Mouse (Mus musculus) gastrocnemius, adult 2 months (tissue): ENCODE data around the gene Clhc1. TPM values are rescaled to one million over a fixed set of nuclear protein-coding genes. Genes with fewer than 3 reads are reported as not detected.

ENCODE experiments used
- DNase-seq: peaks from one replicate; pipeline ENCODE4 v3.0.0; 2022
- H3K27ac ChIP-seq: fragments of 200-600 bp; 2 replicates; pipeline ENCODE4 v1.8.1; 2022; ENCODE audit warnings: mild to moderate bottlenecking
- H3K4me3 ChIP-seq: fragments of 200-600 bp; 2 replicates; pipeline ENCODE4 v1.8.1; 2022; ENCODE audit warnings: mild to moderate bottlenecking, moderate library complexity
- CTCF ChIP-seq: fragments of 200-600 bp; IDR thresholded peaks from 2 replicates; pipeline ENCODE4 v1.8.1; 2022; ENCODE audit warnings: antibody characterized with exemption, mild to moderate bottlenecking, moderate library complexity
- intact Hi-C: fragments of 180-260 bp; cut with DNase I; formaldehyde crosslinking; loops from one replicate; pipeline ENCODE4 v1.15.1; 2025
- total RNA-seq, 2 experiments: library from RNA; stranded (reverse); gene quantifications; 2 replicates each; pipeline ENCODE4 v1.2.3; 2021

Clhc1 gene
- total RNA-seq, 2 experiments from 2014 or later: not detected

DNA sequence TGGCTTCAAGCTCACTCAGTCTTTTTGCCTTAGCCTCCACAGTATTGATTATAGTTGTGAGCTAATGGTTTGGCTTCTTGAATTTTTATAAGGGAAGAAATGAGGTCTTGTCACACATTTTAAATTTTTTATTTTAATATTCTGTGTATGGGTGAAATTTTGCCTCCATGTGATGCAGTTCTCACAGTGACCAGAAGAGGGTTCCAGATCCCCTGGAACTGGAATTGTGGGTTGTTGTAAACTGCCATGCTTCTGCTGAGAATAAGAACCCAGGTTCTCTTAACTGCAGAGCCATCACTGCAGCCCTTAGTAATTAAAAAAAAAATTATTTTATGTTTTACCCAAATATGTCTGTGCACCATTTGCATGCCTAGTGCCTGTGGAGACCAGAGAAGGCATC lies 31.9 kb downstream of the Clhc1 start:
- DNase-seq: no peak
- intact Hi-C loops: no loop called here
- Histone ChIP-seq H3K27ac (no peak overlapping the region), H3K4me3 (no peak overlapping the region)
- TF ChIP-seq CTCF: peak; percentile 70

- intact Hi-C loops: no loop called here
- Histone ChIP-seq H3K27ac (no peak overlapping the region), H3K4me3 (no peak overlapping the region)
- no peak for DNase-seq
- no peak for TF ChIP-seq CTCF
These were observed 47.5 kb downstream of the Clhc1 start for GRCm38 (mm10) chr11:29595217-29595616.

DNA sequence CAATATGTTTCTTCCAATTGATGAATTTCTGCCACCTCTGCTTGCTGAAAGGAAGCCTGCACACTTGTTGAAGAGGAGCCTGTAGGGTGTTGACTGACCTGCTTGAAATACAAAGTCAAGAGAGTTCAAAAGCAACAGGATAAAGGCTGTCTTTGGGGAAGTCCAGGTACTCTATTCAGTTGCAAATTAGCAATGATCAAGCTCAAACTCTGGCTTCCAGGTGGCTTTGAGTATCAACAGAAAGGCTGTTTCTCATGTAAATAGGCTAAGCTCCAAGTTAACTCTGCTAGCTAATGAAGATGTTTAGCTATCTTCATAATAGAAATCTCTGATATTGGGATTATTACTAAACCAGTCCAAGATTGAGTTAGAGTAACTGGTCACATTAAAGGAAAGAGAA lies 49.4 kb downstream of the Clhc1 start:
- H3K27ac ChIP-seq: no peak overlapping the region

DNA sequence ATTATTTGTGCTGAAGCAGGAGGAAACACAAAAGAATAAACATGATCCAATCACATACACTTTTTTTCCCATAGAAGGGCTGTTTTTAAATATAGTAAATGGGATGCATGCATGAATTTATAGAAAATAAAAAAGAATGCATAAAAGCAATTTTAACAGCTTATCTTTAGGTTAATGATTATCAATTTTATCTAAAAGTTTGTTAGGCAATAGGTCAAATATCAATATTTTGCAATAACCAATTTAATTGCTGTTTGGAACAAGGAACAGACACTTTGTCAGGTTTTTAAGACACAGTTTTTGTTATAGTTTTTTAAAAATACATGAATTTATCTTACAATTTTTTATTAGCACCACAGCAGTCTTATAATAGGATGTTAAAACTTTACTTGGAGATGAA lies 51.2 kb downstream of the Clhc1 start:
- no peak for DNase-seq
- intact Hi-C loops: no loop called here
- no peak overlapping the region for H3K4me3 ChIP-seq
- no peak overlapping the region for H3K27ac ChIP-seq
- no peak for TF ChIP-seq CTCF

More for the DNA sequence above, 49.4 kb downstream of the Clhc1 start:
- intact Hi-C loops: no loop called here
- no peak overlapping the region for H3K4me3 ChIP-seq
- no peak for TF ChIP-seq CTCF
- DNase-seq: no peak

GRCm38 (mm10) chr11:29603581-29603980 lies 55.8 kb downstream of the Clhc1 start:
- no peak overlapping the region for H3K27ac ChIP-seq
- no peak overlapping the region for H3K4me3 ChIP-seq
- DNase-seq: no peak
- intact Hi-C loops: no loop called here
- no peak for TF ChIP-seq CTCF

GRCm38 (mm10) chr11:29607465-29607990 lies 59.8 kb downstream of the Clhc1 start:
- intact Hi-C loops: no loop called here
- DNase-seq: no peak
- TF ChIP-seq CTCF: no peak
- Histone ChIP-seq H3K4me3 (no peak overlapping the region), H3K27ac (no peak overlapping the region)

DNA sequence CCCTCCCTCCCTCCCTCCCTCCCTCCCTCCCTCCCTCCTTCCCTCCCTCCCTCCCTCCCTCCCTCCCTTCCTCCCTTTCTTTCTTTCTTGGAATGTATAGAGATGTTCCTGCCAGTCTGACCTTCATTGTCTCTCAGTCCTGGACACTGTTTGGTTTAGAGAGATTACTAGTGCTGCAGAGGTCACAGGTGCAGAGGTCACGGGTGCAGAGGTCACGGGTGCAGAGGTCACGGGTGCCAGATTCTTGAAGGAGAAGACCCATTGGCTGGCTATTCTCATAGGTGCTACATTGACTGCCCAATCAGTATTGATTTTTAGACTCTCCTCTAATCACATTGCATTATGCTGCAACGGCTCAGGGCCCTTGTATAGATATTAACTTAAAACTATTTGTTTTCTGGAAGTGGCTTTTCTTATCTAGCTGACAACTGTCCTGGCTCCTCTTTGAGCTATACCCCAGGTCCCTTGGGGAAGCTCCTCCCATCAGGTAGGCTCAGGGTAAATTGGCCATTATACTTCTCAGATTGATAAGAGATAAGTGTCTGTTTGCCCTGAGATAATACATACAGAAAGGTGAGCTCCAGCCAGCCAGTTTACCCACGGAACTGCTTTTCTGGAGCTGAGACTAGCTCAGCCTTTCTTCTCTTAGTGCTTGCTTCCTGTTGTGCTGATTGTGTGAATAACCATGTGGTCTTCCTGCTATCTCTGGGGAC lies 62.2 kb downstream of the Clhc1 start:
- Histone ChIP-seq H3K4me3 (no peak overlapping the region), H3K27ac (no peak overlapping the region)
- intact Hi-C loops: no loop called here
- no peak for DNase-seq
- TF ChIP-seq CTCF: no peak

DNA sequence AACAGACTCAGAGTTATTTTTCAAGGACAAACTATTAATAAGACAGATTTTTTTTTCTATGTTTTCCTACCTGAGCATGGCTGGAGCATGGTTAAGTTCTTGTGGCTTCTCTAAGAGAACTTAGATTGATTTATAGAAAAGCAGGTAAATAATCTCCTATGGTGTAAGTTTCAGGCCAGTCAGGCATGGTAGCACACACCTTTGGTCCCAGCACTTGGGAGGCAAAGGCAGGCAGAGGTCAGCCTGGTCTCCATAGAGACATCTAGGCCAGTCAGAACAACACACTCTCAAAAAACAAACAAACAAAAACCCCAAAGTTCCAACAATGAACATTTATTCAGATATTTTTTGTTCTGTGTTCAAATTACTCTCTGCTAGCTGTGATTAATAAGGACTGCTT lies 64.3 kb downstream of the Clhc1 start:
- Histone ChIP-seq H3K4me3 (no peak overlapping the region), H3K27ac (no peak overlapping the region)
- intact Hi-C loops: no loop called here
- no peak for TF ChIP-seq CTCF
- DNase-seq: no peak

GRCm38 (mm10) chr11:29613185-29613735 lies 65.5 kb downstream of the Clhc1 start:
- no peak overlapping the region for H3K4me3 ChIP-seq
- intact Hi-C loops: no loop called here
- no peak for TF ChIP-seq CTCF
- H3K27ac ChIP-seq: no peak overlapping the region
- DNase-seq: no peak

DNA sequence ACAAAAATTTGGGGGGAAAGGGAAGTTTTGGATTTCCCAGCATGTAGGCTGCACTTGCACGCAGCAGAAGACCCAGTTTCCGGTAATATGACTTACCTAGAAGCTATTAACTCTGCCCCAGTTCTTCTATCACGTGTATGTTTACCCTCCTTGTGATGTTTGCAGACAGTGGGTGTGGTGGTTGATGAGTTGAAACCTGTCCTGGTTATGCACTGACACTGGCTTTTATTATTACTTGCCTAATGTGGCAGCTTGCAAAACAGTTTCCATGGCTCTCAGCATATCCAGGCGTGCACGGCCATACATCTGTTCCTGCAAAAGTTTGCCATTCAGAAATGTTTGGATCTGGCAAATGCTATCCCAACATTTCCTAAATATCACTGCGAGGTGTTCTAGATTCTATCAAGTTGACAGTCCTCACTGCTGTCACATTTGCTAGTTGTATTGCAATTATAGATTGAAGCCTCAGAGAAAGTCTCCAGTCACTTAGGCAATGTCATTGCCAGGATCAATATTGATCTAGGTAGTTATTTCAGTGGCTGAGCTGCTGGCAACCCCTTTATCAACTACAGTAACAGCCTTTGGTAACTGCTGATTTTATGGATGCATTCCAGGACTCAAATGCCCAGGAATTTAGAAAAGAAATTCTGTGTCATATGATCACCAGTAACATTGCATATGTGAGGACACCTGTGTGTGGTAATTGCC lies 66.6 kb downstream of the Clhc1 start:
- TF ChIP-seq CTCF: no peak
- no peak overlapping the region for H3K27ac ChIP-seq
- DNase-seq: no peak
- intact Hi-C loops: no loop called here
- no peak overlapping the region for H3K4me3 ChIP-seq

GRCm38 (mm10) chr11:29622030-29622790 lies 74.5 kb downstream of the Clhc1 start:
- TF ChIP-seq CTCF: no peak
- intact Hi-C loops: no loop called here
- Histone ChIP-seq H3K27ac (no peak overlapping the region), H3K4me3 (no peak overlapping the region)
- no peak for DNase-seq

- DNase-seq: no peak
- intact Hi-C loops: no loop called here
- TF ChIP-seq CTCF: no peak
These were observed 75.6 kb downstream of the Clhc1 start for GRCm38 (mm10) chr11:29623327-29623726.

DNA sequence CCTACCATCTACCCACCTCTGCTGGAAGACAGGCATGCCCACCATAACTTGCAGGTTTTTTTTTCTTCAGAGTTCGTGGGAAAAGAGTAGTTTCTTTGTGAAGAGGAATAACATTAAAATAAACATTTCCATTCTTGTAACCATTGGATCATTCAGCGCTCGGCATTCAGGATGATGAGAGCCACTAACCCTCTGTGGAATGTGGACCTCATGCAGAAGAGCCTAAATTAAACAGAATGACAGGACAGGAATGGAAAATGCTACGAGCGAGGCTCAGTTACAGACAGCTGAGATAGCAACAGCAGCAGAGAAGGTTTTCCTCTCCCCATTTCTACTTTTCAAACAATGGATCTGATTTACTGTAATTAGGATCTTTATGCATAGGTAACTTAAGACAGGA lies 78.8 kb downstream of the Clhc1 start:
- Histone ChIP-seq H3K27ac (no peak overlapping the region), H3K4me3 (no peak overlapping the region)
- intact Hi-C loops: no loop called here
- no peak for DNase-seq
- no peak for TF ChIP-seq CTCF

More at GRCm38 (mm10) chr11:29623327-29623726, 75.6 kb downstream of the Clhc1 start:
- Histone ChIP-seq H3K4me3 (no peak overlapping the region), H3K27ac (no peak overlapping the region)
